Mouse (Mus musculus): ENCODE data around the gene Ifit2.

Gene Ifit2

DNA sequence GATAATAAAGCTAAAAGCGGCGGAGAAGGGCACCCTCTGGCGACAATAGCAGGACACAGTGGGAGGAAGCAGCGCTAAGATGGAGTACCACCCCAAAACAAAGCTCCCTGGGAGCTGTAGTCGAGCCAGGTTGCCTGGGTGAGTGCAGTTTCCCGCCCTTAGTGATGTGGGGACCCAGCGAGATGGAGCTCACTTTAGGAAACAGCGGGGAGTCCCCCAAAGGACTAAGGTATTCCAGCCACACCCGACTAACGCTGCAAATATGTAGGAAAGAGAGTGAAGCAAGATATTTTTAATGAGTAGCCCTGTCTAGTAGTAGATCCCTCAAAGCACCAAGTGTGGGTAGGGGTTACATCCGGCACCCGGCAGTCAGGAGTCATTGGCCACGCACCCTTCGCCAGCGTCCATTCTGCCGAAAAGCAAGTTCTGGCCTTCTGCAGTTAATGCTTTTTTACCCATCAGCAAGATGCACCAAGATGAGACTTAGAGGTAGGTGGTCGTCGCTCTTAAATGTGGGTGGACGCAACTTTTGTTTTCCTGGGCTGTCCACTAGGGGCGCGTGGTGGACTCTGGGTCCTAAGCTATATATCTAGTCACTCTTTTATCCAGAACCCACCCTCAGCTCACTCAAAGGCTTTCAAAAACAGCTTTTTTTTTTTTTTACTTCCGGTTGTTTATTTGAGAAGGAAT lies at the start of gene Ifit2:
Ifit2 (plus strand) TSS at position 161 of the 690 bp plus-strand sequence.
- in situ Hi-C loops (cut with MboI; ENCODE audit: low sequenced_read_pairs) = no loop called here

DNA sequence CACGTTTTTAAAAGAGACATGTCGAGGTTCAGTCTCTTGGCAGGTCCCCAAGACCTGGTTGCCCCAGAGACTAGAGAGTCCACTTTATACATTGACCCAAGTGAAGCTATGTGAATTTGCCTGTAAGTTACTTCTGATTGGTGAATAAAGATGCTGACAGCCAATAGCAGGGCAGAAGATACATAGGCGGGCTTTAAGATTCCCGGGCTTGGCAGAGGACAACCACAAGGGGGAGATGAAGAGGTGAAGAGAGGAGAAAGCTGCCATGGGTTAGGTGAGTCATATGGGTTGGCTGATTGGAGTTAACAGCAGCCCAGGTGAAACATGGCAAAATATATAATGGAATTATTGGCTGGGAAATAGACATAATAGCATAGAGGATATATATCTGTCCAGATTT lies 49.7 kb upstream of the Ifit2 start:
- in situ Hi-C loops (cut with MboI; ENCODE audit: low sequenced_read_pairs) = no loop called here

DNA sequence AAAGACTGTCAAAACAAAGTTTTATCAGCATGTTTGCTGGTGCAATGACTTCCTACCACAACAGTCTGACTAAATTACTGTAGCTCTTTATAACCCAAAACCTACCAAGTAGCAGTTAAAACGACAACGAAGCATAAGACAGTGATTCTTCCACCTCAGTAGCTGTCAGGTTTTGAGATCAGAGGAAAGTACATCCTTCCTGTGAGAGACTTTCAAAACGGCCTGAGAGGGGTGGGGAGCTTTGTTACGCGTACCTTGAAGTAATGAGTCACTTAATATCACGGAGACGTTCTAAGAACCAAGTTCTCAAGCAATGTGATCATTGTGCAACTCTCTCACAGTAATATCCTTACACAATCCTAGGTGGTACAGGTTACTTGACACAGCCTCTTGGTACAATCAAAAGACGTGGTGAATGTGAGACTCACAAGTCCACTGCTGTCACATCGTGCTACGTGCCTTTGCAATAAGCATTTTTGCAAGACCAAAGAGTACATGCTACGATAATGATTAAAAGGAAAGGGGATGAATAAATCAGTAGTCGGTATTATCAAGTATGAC lies 45.3 kb upstream of the Ifit2 start:
- in situ Hi-C loops (cut with MboI; ENCODE audit: low sequenced_read_pairs) = no loop called here

DNA sequence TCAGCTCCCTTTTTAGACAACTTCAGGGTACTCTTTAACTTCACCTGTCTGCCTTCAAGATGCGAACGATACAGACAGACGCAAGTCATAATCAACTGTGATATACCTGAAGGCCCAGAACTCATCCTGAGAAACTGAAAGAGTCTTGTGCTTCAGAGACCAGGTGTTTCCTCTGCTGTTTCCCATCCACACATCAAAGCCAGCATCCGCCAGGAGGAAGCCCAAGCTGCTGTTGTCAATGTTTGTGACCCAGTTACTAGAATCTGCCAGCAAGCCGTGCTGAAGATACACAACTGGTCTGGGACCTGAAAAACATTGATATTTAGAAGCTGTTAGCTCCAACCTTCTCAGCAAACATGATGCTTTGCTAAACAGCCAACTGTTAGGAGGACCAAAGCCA lies 39.8 kb upstream of the Ifit2 start:
- in situ Hi-C loops (cut with MboI; ENCODE audit: low sequenced_read_pairs) = no loop called here

DNA sequence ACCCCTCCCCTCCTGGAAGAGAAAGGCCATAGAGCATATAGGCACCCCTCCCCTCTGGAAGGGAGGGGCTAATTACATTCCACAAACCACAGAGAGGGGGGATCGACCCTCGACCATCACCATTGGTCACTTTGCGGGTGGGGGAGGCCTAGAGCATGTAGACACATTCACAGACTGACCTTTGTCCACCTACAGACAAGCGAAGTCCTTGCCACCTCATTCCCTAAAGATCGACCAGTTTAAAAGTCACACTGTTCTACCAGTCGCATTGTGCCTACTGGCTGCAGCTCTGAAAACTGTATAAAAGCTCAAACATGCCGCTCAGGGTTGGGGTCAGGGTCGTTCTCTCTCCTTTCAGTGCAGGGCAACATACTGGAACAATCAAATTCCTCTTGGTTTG lies 39.0 kb upstream of the Ifit2 start:
- in situ Hi-C loops (cut with MboI; ENCODE audit: low sequenced_read_pairs) = no loop called here

DNA sequence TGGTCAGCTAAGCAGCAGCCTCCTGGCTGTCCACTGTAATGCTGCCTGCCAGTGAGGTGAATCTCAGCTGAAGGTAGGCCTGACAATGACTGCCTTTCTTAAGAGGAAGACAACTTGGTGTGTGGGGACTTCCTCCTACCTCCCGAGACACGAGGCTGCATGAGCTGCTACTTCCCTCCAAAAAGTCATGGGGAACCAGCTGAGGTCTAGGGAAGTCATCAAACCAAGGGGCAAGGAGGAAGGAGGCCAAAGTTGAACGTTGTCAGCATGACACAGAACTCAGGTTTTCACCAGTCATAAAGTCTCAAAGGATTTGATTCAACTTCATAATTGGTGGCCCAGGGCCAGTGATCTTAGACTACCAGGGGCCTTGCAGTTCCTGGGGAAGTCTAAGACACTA lies 34.8 kb upstream of the Ifit2 start:
- in situ Hi-C loops (cut with MboI; ENCODE audit: low sequenced_read_pairs) = no loop called here

DNA sequence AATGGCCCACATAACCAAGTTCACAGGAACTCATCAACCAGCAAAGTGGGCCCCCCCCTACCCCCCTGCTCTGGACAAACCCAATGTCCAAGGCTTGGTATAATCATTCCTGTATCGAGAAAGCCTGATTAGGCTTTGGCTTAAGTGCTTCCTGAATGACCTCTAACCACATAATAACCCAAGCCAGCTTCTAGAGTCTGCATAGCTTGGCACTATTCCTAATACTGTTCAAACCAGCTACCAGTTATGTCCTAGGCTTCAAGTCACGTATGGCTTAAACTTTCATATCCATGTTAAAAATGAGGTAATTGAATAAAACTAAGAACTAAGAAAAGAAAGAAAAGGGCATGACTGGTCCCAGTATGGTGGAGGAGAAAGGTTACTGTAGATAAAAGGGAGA lies 34.1 kb upstream of the Ifit2 start:
- in situ Hi-C loops (cut with MboI; ENCODE audit: low sequenced_read_pairs) = no loop called here

DNA sequence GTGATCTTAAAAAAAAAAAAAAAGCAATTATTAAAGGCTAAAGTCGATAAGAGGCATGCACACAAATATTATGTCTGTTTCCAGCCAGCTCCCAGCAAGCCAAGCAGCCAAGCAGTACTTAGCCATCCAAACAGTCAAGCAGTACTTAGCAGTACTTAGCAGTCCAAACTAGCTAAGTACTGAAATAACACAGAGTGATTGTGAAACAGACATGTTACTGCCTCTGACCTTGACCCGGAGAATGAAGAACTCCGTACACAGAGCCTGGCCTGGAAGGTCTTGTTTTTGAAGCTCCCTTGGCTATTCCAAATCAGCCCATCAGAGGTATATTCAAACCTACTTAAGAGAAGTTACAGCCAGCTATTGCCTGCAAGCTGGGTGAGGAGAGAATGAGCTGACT lies 33.3 kb upstream of the Ifit2 start:
- in situ Hi-C loops (cut with MboI; ENCODE audit: low sequenced_read_pairs) = no loop called here

DNA sequence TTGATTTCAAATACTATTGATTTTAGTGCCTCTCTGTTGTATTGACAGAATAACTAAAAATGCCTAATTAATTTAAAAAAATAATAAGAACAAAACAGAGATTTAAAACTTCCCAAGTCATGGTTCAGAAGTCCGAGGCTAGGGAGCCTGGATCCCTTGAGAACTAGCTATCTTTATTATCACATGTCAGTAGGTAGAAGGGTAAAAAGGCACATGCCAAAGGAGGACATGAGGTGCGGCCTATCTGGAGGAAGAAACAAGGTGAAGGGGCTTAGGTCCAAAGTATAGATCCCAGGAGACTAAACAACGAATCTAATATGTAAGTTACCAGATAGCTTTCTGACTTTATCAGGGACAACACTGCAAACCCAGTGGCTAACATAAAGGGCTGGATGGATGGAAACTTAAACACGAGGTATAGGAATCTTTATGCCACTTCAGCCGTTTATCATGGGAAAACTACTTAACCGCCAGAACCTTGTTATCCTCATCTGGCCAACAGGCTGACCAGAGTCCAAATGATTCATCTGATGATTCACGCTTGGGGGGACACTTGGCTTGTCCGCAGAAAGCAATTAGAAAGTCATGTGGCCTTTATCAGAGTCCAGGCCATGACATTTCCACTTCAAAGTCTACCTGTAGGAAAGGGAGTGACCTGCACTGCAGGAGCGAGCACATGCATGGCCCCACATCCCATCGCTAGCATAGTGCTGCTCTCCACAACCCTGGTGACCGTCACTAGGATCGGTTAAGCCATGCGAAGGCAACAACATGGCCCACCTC lies 32.5 kb upstream of the Ifit2 start:
- in situ Hi-C loops (cut with MboI; ENCODE audit: low sequenced_read_pairs) = no loop called here

DNA sequence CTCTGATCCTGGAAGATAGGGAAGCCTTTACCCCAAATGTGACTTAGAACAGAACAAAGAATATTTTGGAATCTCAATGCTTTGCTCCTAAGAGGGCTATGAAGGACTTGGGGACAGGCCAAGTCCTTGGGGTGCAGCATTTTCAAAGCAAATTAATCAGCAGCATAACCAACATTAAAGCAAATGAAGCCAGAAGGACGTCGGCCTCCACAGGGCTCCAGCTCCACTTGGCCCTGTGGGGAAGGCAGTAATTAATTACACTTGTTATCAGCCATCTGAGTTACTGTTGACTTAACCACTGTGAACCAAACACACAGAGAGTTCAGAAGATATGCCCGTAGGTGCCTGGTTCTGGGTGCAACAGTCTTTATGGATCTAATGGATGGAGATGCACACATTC lies 31.7 kb upstream of the Ifit2 start:
- in situ Hi-C loops (cut with MboI; ENCODE audit: low sequenced_read_pairs) = no loop called here

DNA sequence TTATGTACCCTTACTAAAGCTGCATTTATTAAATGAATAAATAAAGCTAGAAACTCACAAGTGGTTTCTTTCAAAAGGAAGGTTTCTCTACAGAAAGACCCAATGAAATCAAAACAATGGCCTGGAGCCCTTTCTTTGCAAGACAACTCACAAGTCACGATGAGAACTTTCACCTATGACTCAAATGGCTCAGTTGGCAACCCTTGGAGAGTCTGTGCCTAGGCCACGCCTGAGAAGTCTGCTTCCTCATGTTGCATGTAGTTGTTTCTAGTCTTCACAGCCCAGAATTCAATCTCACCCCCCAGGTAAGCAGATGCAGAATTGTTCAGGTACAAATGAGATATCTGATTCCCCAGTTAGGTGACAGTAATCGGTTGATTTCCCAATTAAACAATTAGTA lies 30.8 kb upstream of the Ifit2 start:
- in situ Hi-C loops (cut with MboI; ENCODE audit: low sequenced_read_pairs) = no loop called here

DNA sequence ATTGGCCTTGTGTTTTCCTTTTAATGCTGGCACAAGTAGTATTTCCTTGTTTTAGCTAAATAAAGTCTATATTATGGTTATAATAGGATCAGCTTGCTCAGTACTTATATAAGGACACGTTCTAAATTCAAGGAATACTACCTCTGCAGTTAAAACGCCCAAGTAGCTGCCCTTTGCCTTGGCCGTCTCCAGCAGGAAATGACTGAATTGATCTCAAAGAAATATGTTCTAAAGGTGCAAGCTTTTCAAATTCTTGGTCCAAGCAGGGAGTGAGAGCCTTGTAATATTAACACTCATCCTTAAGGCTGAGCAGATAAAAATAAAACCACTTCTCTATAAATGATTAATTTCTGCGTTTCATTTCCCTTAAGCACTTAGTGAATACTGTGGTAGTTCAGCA lies 30.4 kb upstream of the Ifit2 start:
- in situ Hi-C loops (cut with MboI; ENCODE audit: low sequenced_read_pairs) = no loop called here

DNA sequence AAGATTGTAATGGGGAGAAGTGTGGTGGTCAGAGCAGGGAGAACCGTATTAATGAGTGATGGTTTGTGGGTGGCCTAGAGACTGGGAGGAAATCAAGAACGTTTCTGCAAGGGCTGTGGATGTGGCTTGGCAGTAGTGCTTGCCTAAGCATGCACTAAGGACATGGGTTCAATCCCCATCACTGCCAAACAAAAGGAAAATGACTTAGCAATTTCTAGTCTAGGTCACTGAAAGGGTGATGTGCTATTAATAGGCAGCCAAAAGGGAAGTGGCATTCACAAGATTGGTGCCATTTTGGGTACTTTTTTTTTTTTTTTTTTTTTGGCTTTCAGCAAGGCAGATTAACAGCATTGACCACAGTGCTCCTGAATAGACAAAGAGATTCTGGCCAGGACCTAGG lies 29.1 kb upstream of the Ifit2 start:
- in situ Hi-C loops (cut with MboI; ENCODE audit: low sequenced_read_pairs) = no loop called here

DNA sequence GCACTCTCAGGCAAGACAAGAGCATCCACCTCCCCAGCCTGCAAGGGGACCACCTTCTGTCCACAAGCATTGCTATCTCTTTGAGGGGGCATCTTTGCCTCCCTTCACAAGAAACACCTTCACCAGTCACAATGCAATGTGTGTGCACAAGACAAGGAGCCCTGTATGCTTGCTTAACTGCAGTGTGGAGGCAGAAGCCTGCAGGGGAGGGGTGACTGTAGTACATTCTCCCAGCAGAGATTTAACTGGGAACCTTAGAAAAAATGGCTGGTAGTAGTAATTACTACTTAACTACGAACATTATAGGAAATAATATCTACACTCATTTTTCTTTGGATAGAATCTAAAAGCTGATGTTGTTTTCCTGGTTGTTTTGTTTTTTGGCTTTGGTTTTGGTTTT lies 28.5 kb upstream of the Ifit2 start:
- in situ Hi-C loops (cut with MboI; ENCODE audit: low sequenced_read_pairs) = no loop called here

DNA sequence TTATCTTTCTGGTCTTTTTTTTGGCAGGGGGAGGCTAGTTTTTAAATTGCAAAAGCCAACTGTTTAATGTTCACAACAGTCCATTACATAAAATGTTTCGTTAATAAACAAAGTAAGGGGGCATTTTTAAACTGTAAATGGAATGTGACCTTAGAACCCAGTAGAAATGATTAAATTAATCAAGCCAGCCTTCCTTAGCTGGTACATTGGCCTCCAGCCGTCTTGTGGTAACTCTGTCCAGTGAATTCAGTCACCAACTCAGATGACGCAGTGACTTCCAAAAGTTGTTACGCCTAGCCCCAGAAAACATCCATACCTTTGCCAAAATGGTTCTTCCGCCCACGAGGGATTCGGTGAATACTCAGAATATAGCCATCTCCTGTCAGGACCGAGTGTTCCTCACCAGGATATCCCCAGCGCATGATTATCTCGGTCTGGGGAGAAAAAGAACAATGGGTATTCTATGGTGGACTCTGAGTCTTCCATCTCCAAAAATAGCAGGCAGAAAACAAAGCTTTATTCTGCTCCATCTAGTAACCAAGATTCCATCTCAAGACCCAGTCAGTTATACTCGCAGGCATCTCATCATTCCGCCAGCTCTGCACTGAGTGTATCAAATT lies 27.3 kb upstream of the Ifit2 start:
- in situ Hi-C loops (cut with MboI; ENCODE audit: low sequenced_read_pairs) = no loop called here

DNA sequence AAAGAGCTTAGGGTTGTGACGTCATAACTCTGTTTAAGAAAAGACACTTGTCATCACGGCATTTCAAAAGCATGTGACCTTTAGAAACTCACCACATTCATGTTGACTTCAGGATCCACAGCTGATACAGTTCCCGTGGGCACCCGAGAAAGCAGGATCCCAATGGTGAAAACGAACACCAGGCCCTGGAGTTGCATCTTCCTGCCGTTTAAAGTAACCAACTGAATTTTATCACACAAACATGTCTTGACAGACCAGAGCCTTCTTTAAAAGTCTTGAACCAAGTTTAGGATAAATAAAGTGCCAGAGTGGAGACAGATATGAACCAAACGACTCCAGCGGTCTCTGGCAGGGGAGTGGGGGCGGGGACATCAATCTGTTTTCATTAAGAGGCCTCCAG lies 25.8 kb upstream of the Ifit2 start:
- in situ Hi-C loops (cut with MboI; ENCODE audit: low sequenced_read_pairs) = no loop called here

DNA sequence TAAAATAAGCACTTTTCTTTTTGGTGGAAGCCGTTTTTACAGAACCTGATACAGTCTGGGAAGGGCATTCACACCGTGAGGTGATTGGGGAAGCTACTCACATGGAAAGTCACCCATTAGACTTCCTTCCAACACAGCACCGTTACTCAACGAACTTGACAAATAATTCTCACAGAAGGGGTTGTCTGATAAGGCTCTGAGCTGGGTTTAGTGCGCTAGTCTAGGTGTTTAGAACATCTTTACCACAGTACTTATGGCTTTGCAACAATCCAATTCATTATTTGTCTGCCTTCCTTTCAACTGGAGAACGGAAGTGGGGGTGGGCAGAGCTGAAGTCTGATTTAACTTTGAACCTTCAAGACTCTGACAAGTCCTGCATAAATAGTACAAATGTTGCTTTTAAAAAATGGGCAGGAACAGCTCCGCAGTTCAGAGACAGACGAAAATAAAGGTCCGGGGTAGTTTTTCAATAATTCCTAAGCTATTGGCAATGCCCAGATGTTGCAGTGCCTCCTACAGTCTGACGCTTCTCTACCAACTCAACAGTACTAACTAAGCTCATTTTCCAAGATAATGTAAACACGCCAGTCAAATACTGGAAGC lies 24.1 kb upstream of the Ifit2 start:
- in situ Hi-C loops (cut with MboI; ENCODE audit: low sequenced_read_pairs) = no loop called here

DNA sequence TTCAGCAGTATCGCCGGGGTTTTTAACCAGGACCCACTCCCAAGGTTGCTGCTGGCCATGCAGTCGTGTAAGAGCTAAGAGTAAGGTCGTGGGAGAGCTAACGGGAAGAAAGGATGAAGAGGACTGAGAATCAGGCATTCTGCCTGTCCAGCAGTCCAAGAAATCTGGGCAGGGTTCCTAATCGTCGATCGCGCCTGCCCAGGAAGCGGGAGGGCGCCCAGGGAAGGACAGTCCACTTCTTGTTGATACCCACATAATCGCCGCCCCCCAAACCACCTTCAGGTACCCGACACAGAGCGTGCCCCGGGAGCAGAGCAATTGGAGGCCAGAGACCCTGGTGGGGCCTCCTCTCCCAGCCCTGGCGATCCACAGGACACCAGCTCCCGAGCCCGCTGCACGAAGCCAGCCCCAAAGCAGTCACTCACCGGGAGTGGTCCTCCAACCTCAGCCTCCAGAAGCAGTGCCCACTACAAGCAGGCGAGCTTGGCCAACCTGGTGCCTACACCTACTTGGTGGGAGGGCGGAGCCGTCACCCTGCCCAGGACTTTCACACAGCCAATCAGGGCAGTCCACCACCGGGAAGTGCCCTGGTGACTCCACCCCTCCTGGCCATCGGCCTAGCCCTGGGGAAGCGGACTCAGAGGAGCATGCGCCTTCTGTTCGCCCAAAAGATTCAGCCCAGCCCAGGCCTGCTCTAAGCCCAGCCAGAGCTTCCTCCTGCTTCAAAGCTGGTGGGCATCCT lies 23.4 kb upstream of the Ifit2 start, which contains the start of gene Lipa:
Lipa (minus strand) TSS at position 534 of the 742 bp plus-strand sequence.
- in situ Hi-C loops (cut with MboI; ENCODE audit: low sequenced_read_pairs) = no loop called here

DNA sequence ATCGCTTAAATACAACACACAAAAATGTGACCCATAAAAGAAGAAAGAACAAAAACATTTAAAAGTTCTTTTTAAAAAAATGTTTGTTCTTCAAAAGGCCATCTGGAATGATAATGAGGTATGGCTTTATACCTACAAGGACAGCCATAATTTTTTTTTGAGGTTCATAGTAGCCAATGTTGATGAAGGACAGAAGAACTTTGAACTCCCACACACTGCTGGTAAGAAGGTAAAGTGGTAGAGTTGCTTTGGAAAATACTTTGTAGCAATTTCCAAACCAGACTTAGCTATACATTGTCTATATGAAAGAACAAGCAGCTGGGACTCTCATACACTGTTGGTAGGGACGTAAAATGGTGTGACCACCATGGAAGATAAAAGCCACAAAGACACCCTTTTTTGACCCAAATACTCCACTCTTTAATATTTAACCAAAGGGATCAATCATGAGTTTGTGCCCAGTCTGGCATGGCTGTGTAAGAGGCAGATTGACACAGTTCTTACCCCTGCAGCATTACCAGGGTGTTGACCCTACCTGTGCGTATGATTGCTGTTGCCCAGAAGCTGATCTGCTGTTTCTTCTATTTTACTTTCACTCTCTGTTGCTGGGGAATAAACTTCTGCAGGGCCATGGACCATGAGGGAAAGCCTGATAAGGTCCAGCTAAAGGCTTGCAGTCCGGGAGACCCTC lies 18.3 kb upstream of the Ifit2 start:
- in situ Hi-C loops (cut with MboI; ENCODE audit: low sequenced_read_pairs) = no loop called here

DNA sequence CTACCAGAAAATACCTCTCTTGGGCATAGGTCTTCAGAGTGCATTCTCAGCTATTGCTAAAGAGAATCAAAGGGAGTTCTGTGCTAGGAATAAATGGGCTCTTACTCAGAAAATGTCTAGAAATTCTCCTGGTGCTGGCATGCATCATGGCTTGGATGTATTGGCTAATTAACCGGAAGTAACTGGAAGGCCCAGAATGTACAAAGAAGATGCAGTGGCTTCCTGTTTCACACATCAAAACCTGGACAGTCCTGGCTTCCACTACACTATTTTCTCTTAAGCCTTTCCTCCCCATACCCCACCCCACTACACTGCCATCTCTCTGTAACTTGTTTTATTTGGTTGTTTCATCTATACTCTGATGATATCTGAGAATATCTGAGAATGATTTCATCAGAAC lies 11.1 kb upstream of the Ifit2 start:
- in situ Hi-C loops (cut with MboI; ENCODE audit: low sequenced_read_pairs) = no loop called here
